Mouse (Mus musculus) spleen, postnatal 4 days (tissue): ENCODE results near the gene Rbm28.

ENCODE experiments used
- DNase-seq, 2 experiments: peaks; one replicate each; pipeline ENCODE4 v3.0.0; 2022; ENCODE audit warnings: low spot score in 2 of 2

Gene Rbm28

GRCm38 (mm10) chr6:29074133-29074469, 90.7 kb downstream of the Rbm28 start:
- DNase-seq = no peak
